Mouse (Mus musculus) embryonic facial prominence, embryonic 12.5 days (tissue): ENCODE results near the gene Slc25a39. TPM values are rescaled to one million over a fixed set of nuclear protein-coding genes. Genes with fewer than 3 reads are reported as not detected.
A peak's percentile ranks its signal among the peaks of the same experiment; 100 is the strongest.
"Not testable (repeated sequence)": the region's sequence is repeated elsewhere in the genome, so short reads cannot be mapped to it uniquely, and the experiment has no call there.

Experiments used
- ATAC-seq: fragments of 200-750 bp; cut with Nextera tagmentation; 2 replicates; pipeline ENCODE4 v1.8.0; 2017; ENCODE audit not compliant: insufficient number of reproducible peaks, insufficient read depth, low FRiP score, low TSS enrichment
- H3K27ac ChIP-seq: fragments of 300-500 bp; sonication (generic); 2 replicates; pipeline ENCODE4 v1.5.1; 2016; ENCODE audit warnings: mild to moderate bottlenecking
- H3K27me3 ChIP-seq: fragments of 300-500 bp; sonication (generic); 2 replicates; pipeline ENCODE4 v1.6.1; 2016; ENCODE audit warnings: mild to moderate bottlenecking, moderate library complexity
- H3K36me3 ChIP-seq: fragments of 300-500 bp; sonication (generic); 2 replicates; pipeline ENCODE4 v1.6.1; 2016; ENCODE audit warnings: mild to moderate bottlenecking
- H3K4me1 ChIP-seq: fragments of 300-500 bp; sonication (generic); 2 replicates; pipeline ENCODE4 v1.6.1; 2016
- H3K4me2 ChIP-seq: fragments of 300-500 bp; sonication (generic); replicated peaks from 2 replicates; pipeline ENCODE4 v1.6.1; 2016; ENCODE audit warnings: mild to moderate bottlenecking, moderate library complexity
- H3K4me3 ChIP-seq: fragments of 300-500 bp; sonication (generic); 2 replicates; pipeline ENCODE4 v1.5.1; 2016; ENCODE audit warnings: mild to moderate bottlenecking
- H3K9ac ChIP-seq: fragments of 300-500 bp; sonication (generic); 2 replicates; pipeline ENCODE4 v1.6.1; 2016; ENCODE audit warnings: mild to moderate bottlenecking, moderate library complexity
- H3K9me3 ChIP-seq: fragments of 300-500 bp; sonication (generic); 2 replicates; pipeline ENCODE4 v1.6.1; 2016; ENCODE audit warnings: mild to moderate bottlenecking, moderate library complexity
- WGBS: fragments of 180-500 bp; shearing (Covaris S2); methylation state at CpG from one replicate; pipeline ENCODE4 v1.1.7; 2016; 5-methylcytosine and 5-hydroxymethylcytosine counted together
- polyA plus RNA-seq: library from polyadenylated mRNA; unstranded; fragments of >200 nt; fragmentation: Nextera tagmentation; extraction: Ambion mirVana; gene quantifications from 2 replicates; pipeline ENCODE4 v1.2.1, GENCODE M21; 2016

Slc25a39 gene
- polyA plus RNA-seq, 1 experiment from 2014 or later = 189 TPM

GRCm38 (mm10) chr11:102374108-102374725, 33.5 kb downstream of the Slc25a39 start:
- no peak overlapping the region for H3K4me3 ChIP-seq
- H3K27ac ChIP-seq = 0 out of 2 replicates have a peak overlapping the region, but pooled peaks have one; percentile 9
- no peak overlapping the region for H3K4me2 ChIP-seq
- H3K9me3 ChIP-seq = no peaks in the 10 kb centered on the region
- H3K4me1 ChIP-seq = peaks cover 16% of the 10 kb centered on the region
- H3K27me3 ChIP-seq = peaks cover 19% of the 10 kb centered on the region
- H3K9ac ChIP-seq = no peak overlapping the region
- H3K36me3 ChIP-seq = no peaks in the 10 kb centered on the region
- no peak for ATAC-seq
- WGBS = 80% methylated on average over 7 of the region's 7 CpGs

DNA sequence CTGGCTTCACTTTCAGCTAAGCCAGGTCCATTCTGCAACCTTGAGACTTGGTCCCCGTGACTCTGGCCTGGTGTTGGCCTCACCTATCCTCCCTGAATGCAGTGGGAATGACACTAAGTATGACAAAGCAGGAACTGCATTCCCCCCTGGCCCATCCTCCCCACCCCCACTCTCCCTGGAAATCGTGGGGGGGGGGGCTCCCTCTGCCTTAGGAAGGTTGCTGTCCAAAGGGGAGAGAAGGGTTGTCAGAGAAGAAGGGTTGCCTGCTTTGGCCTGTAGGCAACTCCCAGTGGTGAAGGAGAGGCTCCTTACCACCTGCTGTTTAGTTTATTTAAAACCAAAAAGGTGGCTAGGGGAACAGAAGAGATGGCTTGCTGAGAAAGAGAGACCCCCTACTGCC, 34.1 kb downstream of the Slc25a39 start:
- WGBS = 23% methylated on average over 2 of the region's 2 CpGs
- Histone ChIP-seq H3K27me3 (peaks cover 19% of the 10 kb centered on the region), H3K9me3 (no peaks in the 10 kb centered on the region), H3K4me3 (no peak overlapping the region), H3K27ac (no peak overlapping the region), H3K36me3 (no peaks in the 10 kb centered on the region), H3K4me1 (peaks cover 16% of the 10 kb centered on the region), H3K4me2 (no peak overlapping the region), H3K9ac (no peak overlapping the region)
- ATAC-seq = no peak

DNA sequence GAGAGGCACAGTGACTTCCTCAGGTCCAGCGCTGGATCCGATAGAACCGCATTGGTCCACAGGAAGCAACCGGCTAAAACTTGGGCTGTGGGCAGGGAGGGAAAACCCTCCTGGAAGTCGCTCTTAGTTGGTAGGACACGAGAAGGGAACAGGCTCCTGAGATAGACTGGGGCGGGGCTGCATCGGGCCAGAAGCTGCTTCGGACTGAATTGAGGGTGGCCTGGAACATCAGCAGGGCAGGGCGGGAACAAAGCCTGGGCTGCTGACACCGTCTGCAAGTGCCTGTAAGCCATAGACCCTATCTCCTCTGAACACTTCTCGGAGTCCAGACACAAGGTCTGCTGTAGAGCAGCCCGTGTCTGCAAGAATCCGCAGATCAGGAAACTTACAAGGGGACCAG, 34.8 kb downstream of the Slc25a39 start:
- Histone ChIP-seq H3K4me1 (peaks cover 16% of the 10 kb centered on the region), H3K4me3 (no peak overlapping the region), H3K4me2 (no peak overlapping the region), H3K9me3 (no peaks in the 10 kb centered on the region), H3K27ac (no peak overlapping the region; the same call in 1 of the 2 replicates), H3K27me3 (peaks cover 19% of the 10 kb centered on the region), H3K9ac (no peak overlapping the region), H3K36me3 (no peaks in the 10 kb centered on the region)
- no peak for ATAC-seq
- WGBS = 37% methylated on average over 14 of the region's 14 CpGs

DNA sequence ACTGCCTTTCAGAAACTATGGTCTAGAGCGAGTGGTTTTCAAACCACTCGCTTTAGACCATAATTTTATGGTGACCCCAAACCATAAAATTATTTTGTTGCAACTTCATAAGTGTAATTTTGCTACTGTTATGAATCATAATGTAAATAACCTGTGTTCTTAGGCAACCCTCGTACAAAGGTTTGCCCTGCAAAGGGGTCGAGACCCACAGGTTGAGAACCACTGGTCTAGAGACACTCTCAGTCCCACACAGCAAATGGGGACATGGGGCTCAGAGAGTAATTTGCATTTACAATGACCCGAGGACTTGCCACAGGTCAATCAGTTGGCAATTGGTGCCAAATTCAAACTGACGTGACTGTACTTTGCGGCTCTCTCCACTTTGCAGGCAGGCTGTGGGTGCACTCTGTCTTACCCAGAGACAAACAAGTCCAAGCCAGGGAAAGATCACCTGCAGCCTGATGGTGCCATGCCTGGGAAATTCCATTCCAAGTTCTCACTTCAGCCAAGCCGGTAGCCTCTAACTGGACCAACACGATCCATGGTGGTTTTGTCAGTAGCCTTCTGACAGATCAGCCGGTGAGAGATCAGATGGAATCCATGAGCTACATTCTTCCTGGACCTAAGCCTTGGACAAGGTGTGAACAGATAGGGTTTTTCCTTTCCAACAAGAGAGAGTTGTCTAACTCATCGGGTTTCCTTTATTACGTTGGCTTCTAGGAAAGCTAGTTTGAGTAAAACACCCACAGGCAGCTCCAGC, 35.6 kb downstream of the Slc25a39 start:
- peaks cover 19% of the 10 kb centered on the region for H3K27me3 ChIP-seq
- no peak overlapping the region for H3K4me2 ChIP-seq
- ATAC-seq = no peak
- H3K9me3 ChIP-seq = no peaks in the 10 kb centered on the region
- no peak overlapping the region for H3K27ac ChIP-seq
- no peak overlapping the region for H3K9ac ChIP-seq
- peaks cover 16% of the 10 kb centered on the region for H3K4me1 ChIP-seq
- WGBS = 85% methylated on average over 12 of the region's 12 CpGs
- no peaks in the 10 kb centered on the region for H3K36me3 ChIP-seq
- no peak overlapping the region for H3K4me3 ChIP-seq

DNA sequence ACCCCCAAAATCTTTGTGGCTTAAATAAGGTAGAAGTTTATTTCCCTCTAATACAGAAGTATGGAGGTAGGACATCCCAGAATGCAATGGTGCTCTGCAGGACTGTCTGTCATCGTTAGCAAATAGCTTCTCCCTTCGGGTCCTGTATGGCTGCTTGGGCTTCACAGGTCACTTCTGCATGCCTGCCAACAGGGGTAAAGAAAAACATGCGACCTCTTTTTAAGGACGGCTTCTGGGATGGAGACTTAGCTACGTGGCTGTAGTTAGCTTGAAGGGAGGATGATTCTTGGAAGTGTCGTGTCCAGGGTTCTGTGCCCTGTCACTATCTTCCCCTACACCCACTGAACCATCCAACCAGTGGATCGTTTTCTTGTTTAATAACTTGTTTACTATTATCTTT, 37.5 kb downstream of the Slc25a39 start:
- Histone ChIP-seq H3K4me3 (no peak overlapping the region), H3K27me3 (peaks cover 16% of the 10 kb centered on the region), H3K4me1 (peaks cover 2% of the 10 kb centered on the region; the same call in 1 of the 2 replicates), H3K4me2 (no peak overlapping the region), H3K9me3 (no peaks in the 10 kb centered on the region), H3K36me3 (no peaks in the 10 kb centered on the region), H3K9ac (no peak overlapping the region), H3K27ac (no peak overlapping the region)
- WGBS = 41% methylated on average over 7 of the region's 7 CpGs
- ATAC-seq = no peak

- no peak overlapping the region for H3K9ac ChIP-seq
- ATAC-seq = no peak
- no peaks in the 10 kb centered on the region for H3K9me3 ChIP-seq
- H3K4me1 ChIP-seq = no peaks in the 10 kb centered on the region
- H3K36me3 ChIP-seq = no peaks in the 10 kb centered on the region
- peaks cover 10% of the 10 kb centered on the region for H3K27me3 ChIP-seq
- no peak overlapping the region for H3K4me2 ChIP-seq
- 75% methylated on average over 4 of the region's 4 CpGs for WGBS
- no peak overlapping the region for H3K4me3 ChIP-seq
- H3K27ac ChIP-seq = no peak overlapping the region
Measured at GRCm38 (mm10) chr11:102369263-102369662, 38.5 kb downstream of the Slc25a39 start.

GRCm38 (mm10) chr11:102368347-102368746, 39.4 kb downstream of the Slc25a39 start:
- no peak overlapping the region for H3K9ac ChIP-seq

GRCm38 (mm10) chr11:102367504-102368280, 40.1 kb downstream of the Slc25a39 start:
- H3K4me3 ChIP-seq = no peak overlapping the region
- H3K9me3 ChIP-seq = no peaks in the 10 kb centered on the region
- WGBS = 67% methylated on average over 9 of the region's 9 CpGs
- H3K9ac ChIP-seq = no peak overlapping the region
- no peaks in the 10 kb centered on the region for H3K36me3 ChIP-seq
- ATAC-seq = no peak
- H3K27me3 ChIP-seq = peaks cover under 1% of the 10 kb centered on the region; the same call in 1 of the 2 replicates
- H3K27ac ChIP-seq = no peak overlapping the region
- H3K4me1 ChIP-seq = no peaks in the 10 kb centered on the region
- no peak overlapping the region for H3K4me2 ChIP-seq

More at GRCm38 (mm10) chr11:102368347-102368746, 39.4 kb downstream of the Slc25a39 start:
- no peak overlapping the region for H3K4me2 ChIP-seq
- no peak overlapping the region for H3K4me3 ChIP-seq
- H3K27ac ChIP-seq = no peak overlapping the region
- no peak for ATAC-seq
- no peaks in the 10 kb centered on the region for H3K4me1 ChIP-seq
- WGBS = 81% methylated on average over 5 of the region's 5 CpGs
- no peaks in the 10 kb centered on the region for H3K9me3 ChIP-seq
- H3K27me3 ChIP-seq = peaks cover 5% of the 10 kb centered on the region; the same call in 1 of the 2 replicates
- H3K36me3 ChIP-seq = no peaks in the 10 kb centered on the region

- H3K36me3 ChIP-seq, H3K27ac ChIP-seq, H3K4me1 ChIP-seq, H3K4me3 ChIP-seq, H3K9ac ChIP-seq, H3K9me3 ChIP-seq, ATAC-seq, H3K4me2 ChIP-seq, H3K27me3 ChIP-seq: not testable (repeated sequence)
- WGBS = 77% methylated on average over 8 of the region's 8 CpGs
Measured at GRCm38 (mm10) chr11:102366103-102366502, 41.6 kb downstream of the Slc25a39 start, which contains the start of gene Slc4a1. Slc4a1 (minus strand) TSS chr11:102366203.

GRCm38 (mm10) chr11:102365699-102366098, 42.0 kb downstream of the Slc25a39 start:
- H3K4me3 ChIP-seq = no peak overlapping the region
- no peak overlapping the region for H3K9ac ChIP-seq
- no peaks in the 10 kb centered on the region for H3K4me1 ChIP-seq
- no peak for ATAC-seq
- H3K4me2 ChIP-seq = no peak overlapping the region
- 18% methylated on average over 4 of the region's 4 CpGs for WGBS
- H3K27ac ChIP-seq = no peak overlapping the region
- H3K27me3 ChIP-seq = no peaks in the 10 kb centered on the region; the same call in 1 of the 2 replicates
- no peaks in the 10 kb centered on the region for H3K36me3 ChIP-seq
- H3K9me3 ChIP-seq = no peaks in the 10 kb centered on the region

DNA sequence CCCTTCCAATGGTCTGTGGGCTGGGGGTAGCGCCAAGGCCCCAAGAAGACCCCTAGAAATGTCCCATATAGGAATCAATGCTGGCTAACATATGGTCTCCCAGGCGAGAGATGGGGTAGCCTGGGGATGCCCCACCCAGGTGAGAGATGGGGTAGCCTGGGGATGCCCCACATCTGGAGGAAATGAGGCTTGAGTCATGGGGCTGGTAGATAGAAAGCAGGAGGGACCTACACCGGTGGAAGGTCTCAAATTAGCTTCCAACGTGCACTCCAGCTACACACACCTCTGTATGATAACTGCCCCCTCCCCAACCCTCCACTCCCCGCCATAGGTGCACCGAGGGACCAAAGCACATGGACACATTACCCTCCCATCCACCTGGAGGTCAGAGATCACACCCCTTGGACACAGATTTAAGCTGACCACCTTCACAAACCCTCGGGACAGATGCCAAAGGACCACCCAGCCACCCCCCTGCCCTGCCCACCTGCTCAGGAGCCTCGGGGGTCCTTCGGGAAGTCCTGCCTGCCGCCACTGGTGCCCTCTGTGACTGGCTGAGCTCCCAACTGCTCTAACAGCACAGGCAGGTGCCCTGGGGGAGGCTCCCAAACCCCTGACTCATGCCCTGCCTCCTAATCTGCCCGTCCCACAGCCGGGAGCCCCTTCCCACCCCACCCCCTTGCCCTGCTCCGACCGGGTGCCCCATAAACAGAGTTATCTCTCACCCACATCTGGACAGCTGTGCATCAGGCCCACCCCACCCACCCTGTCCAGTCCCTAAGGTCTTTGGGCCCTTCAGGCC, 43.0 kb downstream of the Slc25a39 start:
- Histone ChIP-seq H3K9me3 (no peaks in the 10 kb centered on the region), H3K27me3 (no peaks in the 10 kb centered on the region; the same call in 1 of the 2 replicates), H3K4me3 (no peak overlapping the region), H3K9ac (no peak overlapping the region), H3K4me2 (no peak overlapping the region), H3K27ac (no peak overlapping the region), H3K36me3 (no peaks in the 10 kb centered on the region), H3K4me1 (no peaks in the 10 kb centered on the region)
- 62% methylated on average over 14 of the region's 14 CpGs for WGBS
- no peak; the same call in 1 of the 2 replicates for ATAC-seq
